Mouse (Mus musculus) liver (tissue): ENCODE results near the gene Ralgps2.
A peak's percentile ranks its signal among the peaks of the same experiment; 100 is the strongest.

Experiments used
- DNase-seq: peaks from one replicate; pipeline ENCODE4 v3.0.0-alpha.2; 2020; ENCODE audit warnings: mixed read lengths

The Ralgps2 gene

DNA sequence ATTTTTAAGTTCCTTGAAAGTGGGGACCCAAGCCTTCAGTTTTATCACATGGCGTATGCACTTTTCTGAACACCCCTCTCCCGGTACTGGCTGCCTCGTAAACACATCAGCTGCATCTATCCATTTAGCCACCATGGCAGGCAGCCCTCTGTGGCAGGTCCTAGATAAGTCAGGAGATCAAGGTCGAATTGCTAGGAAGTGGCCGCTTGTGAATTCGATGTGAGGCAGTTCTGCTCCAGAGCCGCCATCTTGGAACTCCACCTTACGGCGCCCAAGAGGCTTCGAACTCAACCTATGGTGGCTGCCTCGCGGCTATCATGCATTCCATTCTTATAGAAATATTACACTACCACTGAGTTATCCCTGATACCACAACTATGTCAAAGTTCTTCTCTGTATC, 14.8 kb upstream of the Ralgps2 start:
- DNase-seq: no peak

DNA sequence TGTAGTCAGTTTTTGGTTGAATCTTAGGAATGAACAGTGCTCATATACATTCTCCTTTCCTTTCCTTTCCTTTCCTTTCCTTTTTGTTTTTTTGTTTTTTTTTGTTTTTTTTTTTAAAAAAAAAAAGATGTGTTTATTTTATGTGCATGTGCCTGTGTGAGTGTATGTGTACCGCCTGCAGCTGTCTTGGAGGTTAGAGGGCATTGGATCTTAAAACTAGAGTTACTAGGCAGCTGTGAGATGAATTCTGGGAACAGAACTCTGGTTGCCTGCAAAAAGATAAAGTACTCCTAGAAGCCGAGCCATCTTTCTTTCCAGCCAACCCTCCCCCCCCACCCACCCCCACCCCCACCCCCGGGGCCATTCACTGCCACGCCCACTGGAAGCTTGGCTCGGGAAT, 10.9 kb upstream of the Ralgps2 start:
- DNase-seq: no peak

GRCm38 (mm10) chr1:156940584-156940983, 1.2 kb upstream of the Ralgps2 start:
- DNase-seq: no peak

DNA sequence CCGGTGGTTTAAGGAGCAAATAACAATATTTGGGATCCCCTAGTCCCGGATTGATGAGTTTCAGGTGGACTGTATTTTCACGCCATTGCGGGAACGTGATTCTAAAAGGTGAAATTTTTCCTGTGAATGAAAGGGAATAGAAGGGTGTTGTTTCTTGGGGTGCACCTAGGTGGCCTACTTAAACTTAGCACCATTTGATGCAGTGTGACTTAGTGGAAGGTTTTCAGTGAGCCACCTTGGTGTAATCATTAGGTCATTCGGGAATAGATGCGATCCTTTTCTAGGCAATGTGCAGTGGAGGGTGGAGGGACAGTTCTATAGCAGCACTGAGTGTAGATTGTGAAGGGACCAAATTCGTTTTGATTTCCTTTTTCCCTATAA, 706 bp upstream of the Ralgps2 start:
- no peak for DNase-seq

GRCm38 (mm10) chr1:156938705-156939242, 652 bp downstream of the Ralgps2 start:
- peak; percentile 84 for DNase-seq

DNA sequence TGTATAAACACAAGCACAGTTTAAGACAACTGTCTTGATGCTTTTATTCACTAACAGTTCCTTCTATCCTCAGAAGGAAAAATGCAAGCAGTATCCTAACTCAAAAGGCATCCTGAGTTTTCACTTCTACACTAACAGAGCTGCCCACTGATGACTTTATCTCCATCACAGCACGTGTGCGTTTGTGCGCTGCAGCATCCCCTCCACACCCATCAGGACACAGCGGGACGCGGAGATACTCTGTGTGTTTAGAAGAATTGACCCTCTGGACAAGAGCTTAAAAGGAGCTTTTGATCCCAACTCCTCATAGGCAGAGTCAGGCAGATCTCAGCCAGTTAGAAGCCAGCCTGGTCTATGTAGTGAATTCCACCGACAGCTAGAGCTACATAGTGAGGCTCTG, 2.0 kb downstream of the Ralgps2 start:
- peak; percentile 48 for DNase-seq

DNA sequence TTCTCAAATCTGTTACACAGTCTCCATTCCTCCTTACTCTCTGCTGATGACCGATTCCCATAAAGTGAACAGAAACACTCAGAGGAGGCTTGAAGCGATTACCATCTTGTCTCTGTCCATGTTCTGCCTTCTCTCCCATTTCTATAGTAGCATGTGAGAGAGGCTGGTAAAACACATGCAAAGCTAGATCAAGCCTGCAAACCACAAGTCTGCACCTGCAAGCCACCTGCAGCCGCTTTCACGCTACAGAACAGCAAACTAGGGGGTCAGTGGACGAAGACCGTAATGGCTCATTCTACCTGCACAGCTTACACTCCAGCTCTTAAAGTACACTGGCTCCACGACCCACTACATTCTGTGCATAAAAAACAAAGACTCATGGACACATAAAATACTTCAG, 5.7 kb downstream of the Ralgps2 start:
- DNase-seq: no peak

- no peak for DNase-seq
These were observed 7.2 kb downstream of the Ralgps2 start for GRCm38 (mm10) chr1:156932036-156932774.

DNA sequence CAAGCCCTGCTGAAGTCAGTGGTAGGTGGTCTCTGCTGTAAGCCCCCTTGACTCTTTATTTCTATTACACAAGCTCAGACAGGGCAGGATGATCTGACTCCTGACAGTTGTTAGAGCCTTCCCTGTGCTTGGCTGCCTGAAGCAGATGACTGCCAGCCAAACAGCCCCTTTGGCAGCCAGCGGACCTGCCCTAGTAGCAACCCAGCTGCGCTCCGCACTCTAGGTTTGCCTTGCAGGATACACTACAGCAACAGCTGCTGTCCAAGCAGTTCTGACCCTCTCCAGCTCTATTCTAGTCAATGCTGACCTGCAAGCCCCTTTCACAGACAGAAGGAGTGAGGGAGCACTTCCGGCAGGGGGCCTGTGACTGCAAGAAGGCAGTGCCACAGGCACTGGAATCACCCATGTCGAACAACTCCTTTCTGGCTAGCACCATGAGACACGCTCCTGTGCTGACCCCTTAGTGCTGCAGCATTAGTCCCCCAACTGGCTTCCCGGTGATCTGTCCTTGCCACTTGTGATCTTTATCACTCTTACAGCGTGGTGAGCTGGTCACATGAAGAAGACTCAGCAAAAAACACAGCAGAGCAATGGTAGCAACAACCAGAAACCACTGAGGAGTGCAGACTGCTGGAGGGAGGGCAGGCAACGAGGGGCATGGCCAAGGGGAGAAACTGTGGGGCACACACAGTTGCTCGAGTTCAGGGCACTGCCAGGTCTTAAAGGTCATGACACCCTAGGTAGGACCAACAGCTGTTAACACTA, 8.1 kb downstream of the Ralgps2 start:
- no peak for DNase-seq

- no peak for DNase-seq
These were observed 9.2 kb downstream of the Ralgps2 start for GRCm38 (mm10) chr1:156930263-156930662.

GRCm38 (mm10) chr1:156928255-156928654, 11.2 kb downstream of the Ralgps2 start:
- peak; percentile 56 for DNase-seq

DNA sequence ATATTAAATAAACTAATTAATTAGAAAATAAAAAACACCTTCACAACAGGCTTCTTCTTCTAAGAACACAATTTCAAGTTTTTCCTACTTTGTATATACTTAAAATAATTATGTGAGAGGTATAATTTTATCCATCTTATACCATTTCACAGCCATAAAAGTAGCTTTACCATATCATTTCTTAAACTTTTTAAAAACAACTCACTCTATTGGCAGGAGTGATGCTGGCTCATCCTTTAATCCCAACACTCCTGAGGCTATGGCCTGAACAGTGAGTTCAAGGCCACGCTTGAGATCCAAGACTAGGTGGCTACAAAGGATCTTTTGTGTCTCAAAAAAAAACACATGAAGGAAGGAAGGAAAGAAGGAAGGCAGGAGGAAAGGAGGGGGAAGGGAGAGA, 15.9 kb downstream of the Ralgps2 start:
- no peak for DNase-seq

GRCm38 (mm10) chr1:156922921-156923320, 16.5 kb downstream of the Ralgps2 start:
- no peak for DNase-seq

DNA sequence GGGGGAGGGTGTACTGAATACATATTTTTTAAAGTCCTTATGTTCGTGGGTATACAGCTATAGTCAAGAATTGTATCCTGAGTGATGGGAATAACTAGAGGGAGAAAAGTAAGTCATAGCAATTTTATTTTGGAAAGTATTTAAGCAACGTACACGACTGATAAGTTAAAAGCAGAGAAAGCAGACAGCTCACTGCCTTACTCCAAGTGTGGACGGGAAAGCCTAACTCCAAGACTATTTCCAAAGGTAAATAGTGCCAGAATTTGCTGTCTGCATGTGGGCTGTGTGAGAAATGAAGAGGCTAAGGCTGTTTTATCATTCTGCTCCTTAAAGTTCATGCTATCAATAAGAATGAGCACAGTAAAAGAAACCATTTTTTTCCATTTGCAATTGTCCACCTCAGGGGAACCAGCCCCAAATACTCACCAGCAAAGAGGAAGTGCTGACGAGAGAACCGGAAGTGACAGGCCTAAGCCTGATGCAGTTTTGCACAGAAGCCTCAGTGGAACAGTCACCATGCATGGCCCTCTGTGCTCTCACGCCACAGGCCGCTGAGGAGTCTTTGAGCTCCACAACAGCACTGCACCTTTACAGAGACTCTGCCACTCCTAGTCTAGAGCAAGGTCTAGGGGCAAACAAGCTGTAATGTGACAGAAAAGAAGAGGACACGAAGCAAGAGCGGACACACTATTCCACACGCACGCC, 18.0 kb downstream of the Ralgps2 start:
- peak; percentile 20 for DNase-seq

DNA sequence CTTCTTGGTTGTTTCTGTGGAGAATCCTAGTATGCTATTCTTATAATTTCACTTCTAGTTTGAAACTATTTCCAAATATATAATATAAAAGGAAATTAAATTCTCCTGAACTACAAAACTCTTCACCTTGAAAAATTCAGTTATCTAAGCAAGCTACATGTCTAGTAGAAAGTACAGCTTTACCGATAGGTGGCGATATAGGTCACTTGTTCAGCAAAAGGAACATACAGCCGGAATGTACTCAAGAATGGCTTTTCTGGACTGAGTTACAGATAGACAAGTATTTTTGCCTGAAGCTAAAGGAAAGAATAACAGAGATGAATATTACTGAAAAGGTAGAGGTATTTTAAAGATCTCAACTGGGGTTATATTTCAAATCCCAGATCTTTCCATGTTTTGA, 22.0 kb downstream of the Ralgps2 start:
- no peak for DNase-seq

GRCm38 (mm10) chr1:156916361-156916760, 23.1 kb downstream of the Ralgps2 start:
- DNase-seq: no peak

DNA sequence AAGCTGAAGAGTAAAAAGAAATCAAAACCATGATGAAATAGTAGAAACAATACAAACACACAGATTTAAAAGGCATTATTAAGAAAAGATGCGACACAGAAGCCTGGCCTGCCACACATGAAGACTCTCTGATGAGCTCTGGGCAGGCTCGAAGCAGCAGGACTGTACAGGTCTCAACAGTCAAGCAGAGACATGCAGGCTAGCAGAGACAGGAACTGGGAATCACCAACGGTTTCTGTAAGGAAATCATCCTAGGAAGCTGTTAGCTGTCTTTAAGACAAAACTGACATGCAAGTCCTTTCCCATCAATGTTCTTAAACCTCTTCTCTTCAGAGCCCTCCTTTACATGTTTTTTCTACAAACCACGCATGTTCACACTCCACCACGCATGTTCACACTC, 24.5 kb downstream of the Ralgps2 start:
- no peak for DNase-seq

- no peak for DNase-seq
These were observed 26.2 kb downstream of the Ralgps2 start for GRCm38 (mm10) chr1:156913190-156913589.

GRCm38 (mm10) chr1:156910948-156911347, 28.5 kb downstream of the Ralgps2 start:
- DNase-seq: no peak

GRCm38 (mm10) chr1:156909866-156910265, 29.6 kb downstream of the Ralgps2 start:
- DNase-seq: no peak

GRCm38 (mm10) chr1:156909265-156909664, 30.2 kb downstream of the Ralgps2 start:
- DNase-seq: no peak

DNA sequence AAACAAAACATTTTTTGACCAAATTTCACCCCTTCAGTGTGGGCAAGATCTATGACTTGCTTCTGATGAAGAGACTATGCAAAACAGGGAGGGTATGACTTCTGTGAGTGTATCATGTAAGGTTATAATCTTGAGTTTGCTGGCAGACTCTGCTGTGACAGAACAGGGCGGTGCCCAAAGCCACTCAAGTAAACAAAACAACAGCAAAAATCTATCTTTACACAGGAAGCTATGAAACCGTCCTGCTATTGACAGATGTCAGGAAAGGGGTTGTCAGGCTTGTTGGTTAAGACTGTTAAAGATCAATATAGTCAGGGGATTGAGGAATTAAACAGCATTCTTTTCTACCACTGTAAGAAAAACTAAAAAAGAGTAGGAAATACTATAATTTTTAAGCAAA, 33.8 kb downstream of the Ralgps2 start:
- DNase-seq: no peak

- no peak for DNase-seq
These were observed 35.5 kb downstream of the Ralgps2 start for GRCm38 (mm10) chr1:156903899-156904298.

DNA sequence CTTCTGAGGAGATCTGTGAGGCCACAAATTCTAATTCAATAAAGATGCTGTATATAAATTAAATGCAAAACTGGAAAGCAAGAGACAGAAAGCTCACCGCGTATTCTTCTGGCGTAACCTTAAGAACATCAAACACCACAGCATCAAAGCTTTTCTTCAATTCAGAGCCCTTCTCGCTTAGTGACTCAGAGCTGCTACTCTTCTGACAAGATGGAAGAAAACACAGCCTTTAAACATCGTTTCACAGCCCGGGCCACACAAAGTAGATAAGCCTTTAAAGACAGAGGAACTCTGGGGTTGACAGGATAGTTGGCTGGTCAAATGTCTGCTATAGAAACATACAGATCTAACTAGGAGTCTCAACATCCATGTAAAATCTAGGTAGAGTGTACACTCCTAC, 37.7 kb downstream of the Ralgps2 start:
- no peak for DNase-seq
